Mouse (Mus musculus): ENCODE measurements around the gene Saa3.

DNA sequence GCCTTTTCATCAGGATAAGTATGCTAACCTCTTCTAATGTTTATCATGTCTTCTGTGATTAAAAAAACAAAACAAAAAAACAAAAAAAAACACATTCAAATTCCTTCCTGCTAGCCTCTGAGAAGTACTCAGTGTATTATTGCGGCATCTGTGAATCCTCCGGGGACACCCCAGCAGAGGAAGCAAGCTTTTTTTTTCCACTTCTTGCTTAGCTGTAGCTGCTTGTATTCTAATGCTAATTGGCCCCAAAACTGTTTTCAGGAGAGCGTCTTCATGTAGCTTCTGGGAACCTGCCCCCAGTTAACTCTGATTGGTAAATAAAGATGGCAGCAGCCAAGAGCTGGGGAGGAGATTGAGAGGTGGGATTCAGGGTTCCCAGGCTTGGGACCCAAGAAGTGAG lies 33.0 kb upstream of the Saa3 start:
- TF ChIP-seq CTCF (conservative IDR thresholded peaks at IDR 0.05; ENCODE audit: low read length) (no peak), NANOG (IDR thresholded peaks at IDR 0.05; ENCODE audit: borderline replicate concordance, low read length) (no peak)
